Mouse (Mus musculus) bone marrow macrophage, adult 2 months (primary cell): Measurements from ENCODE around the gene Fkbp1a.

Experiments
- CTCF ChIP-seq: IDR thresholded peaks from 2 replicates; pipeline ENCODE4 v1.5.1; 2012; ENCODE audit warnings: low read depth, mild to moderate bottlenecking, low read length, moderate library complexity
- POLR2A ChIP-seq: IDR thresholded peaks from 2 replicates; pipeline ENCODE4 v1.6.1; 2012; ENCODE audit warnings: mild to moderate bottlenecking, low read depth, low read length, borderline replicate concordance

DNA sequence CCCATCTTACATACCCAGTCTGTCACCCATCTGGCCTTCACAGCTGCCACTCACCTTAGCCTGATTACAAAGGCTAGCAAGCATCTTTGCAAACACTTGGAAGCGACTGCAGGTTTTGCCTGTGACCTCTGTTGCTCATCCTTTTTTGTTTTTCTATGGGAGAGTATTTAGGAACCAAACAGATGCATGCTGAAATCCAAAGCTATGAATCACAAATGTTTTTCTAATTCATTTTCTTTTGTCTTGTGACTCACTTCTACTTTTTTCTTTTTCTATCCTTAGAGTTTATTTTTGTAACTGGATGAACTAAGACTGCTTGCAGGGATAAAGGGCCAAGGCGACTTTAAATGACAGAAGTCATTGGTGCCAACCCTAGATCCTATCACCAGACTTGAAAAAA, 16.8 kb upstream of the Fkbp1a start:
- TF ChIP-seq CTCF = no peak
- no peak for TF ChIP-seq POLR2A
